Mouse (Mus musculus) forebrain, postnatal 0 days (tissue): ENCODE measurements at regions not wholly inside any gene's neighbourhood (a gene's known extent, or its start where the extent isn't known, plus 50 kb on each side); places are given as distances from the start of the nearest gene placed in this dataset.

Source experiments
- ATAC-seq: fragments of 200-750 bp; cut with Nextera tagmentation; 2 replicates; pipeline ENCODE4 v1.8.0; 2017; ENCODE audit warnings: mild to moderate bottlenecking, moderate library complexity
- DNase-seq: peaks from one replicate; pipeline ENCODE4 v3.0.0-alpha.2; 2015
- H3K27ac ChIP-seq: fragments of 300-500 bp; sonication (generic); 2 replicates; pipeline ENCODE4 v1.5.1; 2014; ENCODE audit warnings: low read depth, mild to moderate bottlenecking, antibody characterized with exemption, low read length, moderate library complexity, mixed read lengths
- H3K27me3 ChIP-seq: fragments of 300-500 bp; sonication (generic); 2 replicates; pipeline ENCODE4 v1.6.1; 2014; ENCODE audit warnings: mild to moderate bottlenecking, low read length, mixed read lengths; ENCODE audit not compliant: insufficient read depth
- H3K36me3 ChIP-seq: fragments of 300-500 bp; sonication (generic); 2 replicates; pipeline ENCODE4 v1.6.1; 2014; ENCODE audit warnings: mild to moderate bottlenecking, moderate library complexity; ENCODE audit not compliant: insufficient read depth
- H3K4me1 ChIP-seq: fragments of 300-500 bp; sonication (generic); 2 replicates; pipeline ENCODE4 v1.6.1; 2014; ENCODE audit warnings: antibody characterized with exemption; ENCODE audit not compliant: insufficient read depth
- H3K4me2 ChIP-seq: fragments of 300-500 bp; sonication (generic); 2 replicates; pipeline ENCODE4 v1.6.1; 2014; ENCODE audit warnings: low read depth, mild to moderate bottlenecking, moderate library complexity
- H3K4me3 ChIP-seq: fragments of 300-500 bp; sonication (generic); 2 replicates; pipeline ENCODE4 v1.5.1; 2014; ENCODE audit warnings: low read depth, low read length, mixed read lengths
- H3K9ac ChIP-seq: fragments of 300-500 bp; sonication (generic); 2 replicates; pipeline ENCODE4 v1.6.1; 2014; ENCODE audit warnings: mild to moderate bottlenecking
- H3K9me3 ChIP-seq: fragments of 300-500 bp; sonication (generic); 2 replicates; pipeline ENCODE4 v1.6.1; 2016; ENCODE audit warnings: low read length
- CTCF ChIP-seq: sonication (generic); IDR thresholded peaks from 2 replicates; pipeline ENCODE4 v1.5.1; 2016; ENCODE audit warnings: antibody characterized with exemption, control low read depth, low read depth
- WGBS: fragments of 180-500 bp; shearing (Covaris S2); extraction: QIAGEN DNeasy Blood & Tissue Kit; methylation state at CpG from one replicate; pipeline ENCODE4 v1.1.7; 2014; 5-methylcytosine and 5-hydroxymethylcytosine counted together

DNA sequence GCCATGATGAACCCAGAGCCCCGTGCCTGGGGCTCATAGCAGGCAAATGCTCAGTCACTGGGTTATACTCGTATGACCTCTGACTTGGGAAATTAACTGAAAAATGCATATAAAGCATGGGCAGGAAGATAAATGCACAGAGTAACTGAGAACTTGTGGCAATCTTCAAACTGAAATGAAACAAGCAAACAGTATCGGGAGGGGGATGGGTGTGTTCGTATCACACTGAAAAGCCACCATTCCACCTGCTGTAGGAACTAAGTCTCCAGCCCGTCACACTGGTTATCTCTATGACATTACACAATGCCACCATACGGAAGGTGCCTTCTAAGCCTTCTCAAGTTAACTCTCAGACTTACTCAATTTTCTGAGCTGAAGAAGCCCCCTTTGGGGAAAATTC, 230.3 kb upstream of the Hes1 start:
- WGBS, result 64% methylated on average over 6 of the region's 6 CpGs
- Histone ChIP-seq H3K4me3 (no peak overlapping the region), H3K36me3 (no peaks in the 10 kb centered on the region), H3K4me1 (peaks cover 9% of the 10 kb centered on the region; the same call in 1 of the 2 replicates), H3K4me2 (no peak overlapping the region), H3K9me3 (no peaks in the 10 kb centered on the region), H3K27ac (no peak overlapping the region), H3K9ac (no peak overlapping the region), H3K27me3 (no peaks in the 10 kb centered on the region)
- TF ChIP-seq CTCF, result no peak
- no peak for DNase-seq
- ATAC-seq, result no peak

GRCm38 (mm10) chr16:29834669-29835068, 229.5 kb upstream of the Hes1 start:
- Histone ChIP-seq H3K27me3 (no peaks in the 10 kb centered on the region), H3K9me3 (no peaks in the 10 kb centered on the region), H3K4me3 (no peak overlapping the region), H3K36me3 (no peaks in the 10 kb centered on the region), H3K4me1 (peaks cover 15% of the 10 kb centered on the region; the same call in 1 of the 2 replicates), H3K9ac (no peak overlapping the region), H3K4me2 (no peak overlapping the region), H3K27ac (no peak overlapping the region)
- no peak for TF ChIP-seq CTCF
- WGBS, result 37% methylated on average over 6 of the region's 6 CpGs
- ATAC-seq, result no peak
- DNase-seq, result no peak

DNA sequence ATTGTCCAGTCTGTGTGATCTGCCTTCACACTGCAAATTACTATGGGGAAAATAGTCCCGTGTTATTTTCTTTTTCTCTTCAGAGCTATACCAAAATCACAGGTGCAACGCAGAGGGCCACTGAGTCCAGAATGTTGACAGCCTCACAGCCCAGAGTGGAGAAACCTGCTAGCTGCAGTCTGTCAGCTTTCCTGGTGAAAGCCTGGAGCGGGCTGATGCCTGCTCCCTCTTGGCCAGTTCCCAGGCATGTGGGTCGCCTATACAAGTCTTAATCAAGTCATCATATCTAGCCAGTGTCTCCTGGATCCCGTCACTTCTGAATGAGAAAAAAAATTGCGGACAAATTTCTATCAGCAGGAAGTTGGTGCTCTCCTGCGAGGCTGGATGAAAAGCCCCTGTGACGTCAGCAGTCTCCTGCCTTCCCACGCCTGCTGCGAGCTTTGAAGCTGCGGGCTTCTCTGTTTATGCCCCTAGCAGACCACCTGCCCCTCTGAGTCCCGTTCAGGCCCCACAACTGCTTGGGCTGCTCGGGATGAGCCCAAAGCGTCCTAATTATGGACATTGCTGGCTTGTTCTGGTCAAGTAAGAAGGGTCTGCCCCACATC, 227.1 kb upstream of the Hes1 start:
- Histone ChIP-seq H3K27me3 (no peaks in the 10 kb centered on the region), H3K4me3 (peak overlapping the region; percentile 24), H3K27ac (no peak overlapping the region), H3K4me2 (peak overlapping the region; percentile 60), H3K9me3 (no peaks in the 10 kb centered on the region), H3K36me3 (no peaks in the 10 kb centered on the region), H3K4me1 (peaks cover 15% of the 10 kb centered on the region; the same call in 1 of the 2 replicates), H3K9ac (peak overlapping the region; percentile 22; the same call in 1 of the 2 replicates)
- DNase-seq, result peak; percentile 68
- no peak; the same call in 1 of the 2 replicates for ATAC-seq
- WGBS, result 3% methylated on average over 14 of the region's 14 CpGs
- no peak for TF ChIP-seq CTCF

DNA sequence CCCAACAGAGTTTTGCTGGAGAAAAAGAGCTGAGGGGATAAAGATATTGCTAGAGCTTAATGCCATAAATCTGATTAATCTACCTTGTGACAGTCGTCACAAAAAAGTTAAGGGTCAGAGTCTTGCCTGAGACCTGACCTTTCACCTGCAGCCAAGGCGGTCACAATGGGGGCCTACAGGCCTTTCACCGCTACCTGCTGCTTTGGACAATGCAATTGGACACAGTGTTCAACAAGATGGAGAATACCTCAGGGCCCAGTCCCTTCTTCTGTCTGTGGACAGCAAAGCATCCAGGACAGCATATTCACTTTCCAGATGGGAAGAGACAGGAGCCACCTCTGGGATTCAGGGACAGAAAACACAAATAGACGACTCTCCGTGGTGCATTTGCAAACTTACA, 226.3 kb upstream of the Hes1 start:
- TF ChIP-seq CTCF, result no peak
- 56% methylated on average over 5 of the region's 5 CpGs for WGBS

GRCm38 (mm10) chr16:29838981-29839661, 225.1 kb upstream of the Hes1 start:
- Histone ChIP-seq H3K9ac (peak overlapping the region; percentile 4; the same call in 1 of the 2 replicates), H3K27ac (no peak overlapping the region)
- WGBS, result 12% methylated on average over 28 of the region's 28 CpGs

More for the DNA sequence above, 226.3 kb upstream of the Hes1 start:
- H3K9ac ChIP-seq, result no peak overlapping the region
- peak overlapping the region; percentile 60; the same call in 1 of the 2 replicates for H3K4me2 ChIP-seq
- H3K36me3 ChIP-seq, result no peaks in the 10 kb centered on the region
- ATAC-seq (no peak), DNase-seq (no peak)
- H3K27ac ChIP-seq, result no peak overlapping the region
- H3K9me3 ChIP-seq, result no peaks in the 10 kb centered on the region
- H3K4me1 ChIP-seq, result peaks cover 15% of the 10 kb centered on the region; the same call in 1 of the 2 replicates
- H3K27me3 ChIP-seq, result no peaks in the 10 kb centered on the region
- H3K4me3 ChIP-seq, result no peak overlapping the region

DNA sequence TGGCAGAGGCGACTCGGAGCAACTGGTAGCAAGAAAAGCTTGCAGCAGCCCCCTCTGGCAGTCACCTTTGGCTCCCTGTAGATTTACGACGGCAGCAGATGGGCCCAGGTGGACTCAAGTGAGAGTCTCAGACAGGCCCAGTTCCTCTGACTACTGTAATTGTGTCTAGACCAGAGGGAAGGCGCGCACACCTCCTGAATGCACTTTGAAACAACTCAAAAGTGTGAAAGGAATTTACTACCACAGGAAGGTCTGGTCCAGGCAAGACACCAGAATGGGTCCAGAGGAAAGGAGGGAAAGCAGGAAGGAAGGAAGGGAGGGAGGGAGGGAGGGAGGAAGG, 224.6 kb upstream of the Hes1 start:
- Histone ChIP-seq H3K27ac (no peak overlapping the region), H3K9me3 (no peaks in the 10 kb centered on the region), H3K27me3 (no peaks in the 10 kb centered on the region), H3K9ac (0 out of 2 replicates have a peak overlapping the region, but pooled peaks have one; percentile 4), H3K4me2 (peak overlapping the region; percentile 45), H3K4me3 (peak overlapping the region; percentile 29), H3K36me3 (no peaks in the 10 kb centered on the region), H3K4me1 (peaks cover 15% of the 10 kb centered on the region; the same call in 1 of the 2 replicates)
- TF ChIP-seq CTCF, result no peak
- DNase-seq, result no peak
- ATAC-seq, result no peak
- 27% methylated on average over 6 of the region's 6 CpGs for WGBS

More at GRCm38 (mm10) chr16:29838981-29839661, 225.1 kb upstream of the Hes1 start:
- no peaks in the 10 kb centered on the region for H3K9me3 ChIP-seq
- peak; percentile 85 for DNase-seq
- ATAC-seq, result peak; percentile 92
- H3K36me3 ChIP-seq, result no peaks in the 10 kb centered on the region
- H3K4me2 ChIP-seq, result peak overlapping the region; percentile 45
- peak; percentile 20 for TF ChIP-seq CTCF
- peaks cover 15% of the 10 kb centered on the region; the same call in 1 of the 2 replicates for H3K4me1 ChIP-seq
- peak overlapping the region; percentile 29 for H3K4me3 ChIP-seq
- H3K27me3 ChIP-seq, result no peaks in the 10 kb centered on the region

DNA sequence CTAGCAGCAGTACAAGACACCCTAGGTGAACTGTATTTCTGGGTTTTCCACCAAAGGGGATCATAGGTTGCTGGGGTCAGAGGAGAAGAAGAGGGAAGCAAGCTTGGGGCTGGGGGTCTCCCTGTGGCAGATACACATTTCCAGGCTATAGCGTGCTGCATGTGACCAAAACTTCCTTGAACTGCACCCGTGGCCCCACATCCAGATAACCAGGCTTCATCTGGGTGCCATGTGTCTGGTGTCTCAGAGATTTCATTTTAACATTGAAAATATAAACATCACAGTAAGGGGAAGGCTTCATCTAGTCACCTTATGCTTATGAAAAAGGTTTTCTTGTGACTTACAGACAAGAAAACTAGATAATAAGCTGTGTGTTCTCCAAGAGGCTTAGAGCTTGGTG, 223.8 kb upstream of the Hes1 start:
- Histone ChIP-seq H3K4me3 (no peak overlapping the region), H3K9me3 (no peaks in the 10 kb centered on the region), H3K36me3 (no peaks in the 10 kb centered on the region), H3K27ac (no peak overlapping the region), H3K27me3 (no peaks in the 10 kb centered on the region), H3K4me1 (peaks cover 15% of the 10 kb centered on the region; the same call in 1 of the 2 replicates), H3K4me2 (no peak overlapping the region), H3K9ac (no peak overlapping the region)
- DNase-seq (no peak), ATAC-seq (no peak)
- 80% methylated on average over 2 of the region's 2 CpGs for WGBS
- no peak for TF ChIP-seq CTCF
